Mouse (Mus musculus) forebrain, postnatal 0 days (tissue): ENCODE data around the gene Ncam2. TPM values are rescaled to one million over a fixed set of nuclear protein-coding genes. Genes with fewer than 3 reads are reported as not detected.
A peak's percentile ranks its signal among the peaks of the same experiment; 100 is the strongest.

Experiments used
- ATAC-seq: fragments of 200-750 bp; cut with Nextera tagmentation; 2 replicates; pipeline ENCODE4 v1.8.0; 2017; ENCODE audit warnings: mild to moderate bottlenecking, moderate library complexity
- DNase-seq: peaks from one replicate; pipeline ENCODE4 v3.0.0-alpha.2; 2015
- H3K27ac ChIP-seq: fragments of 300-500 bp; sonication (generic); 2 replicates; pipeline ENCODE4 v1.5.1; 2014; ENCODE audit warnings: low read depth, mild to moderate bottlenecking, antibody characterized with exemption, low read length, moderate library complexity, mixed read lengths
- H3K27me3 ChIP-seq: fragments of 300-500 bp; sonication (generic); 2 replicates; pipeline ENCODE4 v1.6.1; 2014; ENCODE audit warnings: mild to moderate bottlenecking, low read length, mixed read lengths; ENCODE audit not compliant: insufficient read depth
- H3K36me3 ChIP-seq: fragments of 300-500 bp; sonication (generic); 2 replicates; pipeline ENCODE4 v1.6.1; 2014; ENCODE audit warnings: mild to moderate bottlenecking, moderate library complexity; ENCODE audit not compliant: insufficient read depth
- H3K4me1 ChIP-seq: fragments of 300-500 bp; sonication (generic); 2 replicates; pipeline ENCODE4 v1.6.1; 2014; ENCODE audit warnings: antibody characterized with exemption; ENCODE audit not compliant: insufficient read depth
- H3K4me2 ChIP-seq: fragments of 300-500 bp; sonication (generic); 2 replicates; pipeline ENCODE4 v1.6.1; 2014; ENCODE audit warnings: low read depth, mild to moderate bottlenecking, moderate library complexity
- H3K4me3 ChIP-seq: fragments of 300-500 bp; sonication (generic); 2 replicates; pipeline ENCODE4 v1.5.1; 2014; ENCODE audit warnings: low read depth, low read length, mixed read lengths
- H3K9ac ChIP-seq: fragments of 300-500 bp; sonication (generic); 2 replicates; pipeline ENCODE4 v1.6.1; 2014; ENCODE audit warnings: mild to moderate bottlenecking
- H3K9me3 ChIP-seq: fragments of 300-500 bp; sonication (generic); 2 replicates; pipeline ENCODE4 v1.6.1; 2016; ENCODE audit warnings: low read length
- CTCF ChIP-seq: sonication (generic); IDR thresholded peaks from 2 replicates; pipeline ENCODE4 v1.5.1; 2016; ENCODE audit warnings: antibody characterized with exemption, control low read depth, low read depth
- WGBS: fragments of 180-500 bp; shearing (Covaris S2); extraction: QIAGEN DNeasy Blood & Tissue Kit; methylation state at CpG from one replicate; pipeline ENCODE4 v1.1.7; 2014; 5-methylcytosine and 5-hydroxymethylcytosine counted together
- polyA plus RNA-seq: library from polyadenylated mRNA; unstranded; fragments of >200 nt; fragmentation: Nextera tagmentation; extraction: Ambion mirVana; gene quantifications from 2 replicates; pipeline ENCODE4 v1.2.1, GENCODE M21; 2015
- total RNA-seq: library from RNA; depleted of rRNA; stranded (reverse); fragments of >200 nt; gene quantifications from 2 replicates; pipeline ENCODE4 v1.2.3, GENCODE M21; 2014

Ncam2 gene
- total and polyA plus RNA-seq, 2 experiments from 2014 or later: 12.2 to 54.6 TPM

DNA sequence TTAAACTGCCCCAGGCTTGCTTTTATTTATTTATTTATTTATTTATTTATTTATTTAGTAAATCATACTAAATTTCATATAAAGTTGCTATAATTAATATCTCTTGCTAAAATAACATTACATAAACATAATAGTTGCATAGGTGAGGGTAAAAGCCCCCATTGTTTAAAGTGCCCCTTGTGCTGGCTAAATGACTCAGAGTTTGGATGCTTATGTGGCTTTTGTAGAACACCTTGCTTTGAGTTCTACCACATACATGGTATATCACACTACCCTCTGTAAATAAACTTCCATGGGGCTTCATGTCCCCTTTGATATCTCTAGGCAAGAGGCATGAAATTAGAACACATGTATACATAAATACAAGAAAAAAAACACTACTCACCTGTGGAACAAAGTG lies 23.8 kb downstream of the Ncam2 start:
- DNase-seq: no peak
- ATAC-seq: no peak
- no peak for TF ChIP-seq CTCF
- no peak overlapping the region for H3K4me3 ChIP-seq
- H3K4me2 ChIP-seq: no peak overlapping the region
- no peaks in the 10 kb centered on the region for H3K9me3 ChIP-seq
- no peak overlapping the region for H3K9ac ChIP-seq
- no peaks in the 10 kb centered on the region for H3K4me1 ChIP-seq
- H3K27me3 ChIP-seq: no peaks in the 10 kb centered on the region
- no peak overlapping the region for H3K27ac ChIP-seq
- no peaks in the 10 kb centered on the region for H3K36me3 ChIP-seq

DNA sequence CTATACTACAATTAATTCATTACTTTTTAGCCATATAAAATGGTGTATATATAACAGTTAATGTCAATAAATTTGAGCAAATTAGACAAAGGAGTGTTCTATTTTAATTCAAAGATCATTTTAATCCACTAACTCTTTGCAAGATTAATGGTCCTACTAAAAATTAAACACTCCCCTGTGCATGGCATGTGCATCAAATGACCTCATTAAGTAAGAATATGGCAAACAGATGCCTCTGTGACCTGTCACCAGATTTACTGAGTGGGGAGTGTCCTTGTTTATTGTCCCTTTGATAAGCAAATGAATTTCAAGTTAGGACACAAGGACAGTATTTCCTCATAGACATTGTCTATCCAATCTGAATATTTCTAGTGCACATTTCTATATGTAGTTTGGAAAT lies 54.4 kb downstream of the Ncam2 start:
- H3K36me3 ChIP-seq: no peaks in the 10 kb centered on the region
- H3K4me1 ChIP-seq: no peaks in the 10 kb centered on the region
- H3K4me2 ChIP-seq: no peak overlapping the region
- no peak for TF ChIP-seq CTCF
- no peak overlapping the region for H3K4me3 ChIP-seq
- H3K27ac ChIP-seq: no peak overlapping the region
- H3K9me3 ChIP-seq: no peaks in the 10 kb centered on the region
- ATAC-seq (no peak), DNase-seq (no peak)
- H3K9ac ChIP-seq: no peak overlapping the region
- no peaks in the 10 kb centered on the region for H3K27me3 ChIP-seq

DNA sequence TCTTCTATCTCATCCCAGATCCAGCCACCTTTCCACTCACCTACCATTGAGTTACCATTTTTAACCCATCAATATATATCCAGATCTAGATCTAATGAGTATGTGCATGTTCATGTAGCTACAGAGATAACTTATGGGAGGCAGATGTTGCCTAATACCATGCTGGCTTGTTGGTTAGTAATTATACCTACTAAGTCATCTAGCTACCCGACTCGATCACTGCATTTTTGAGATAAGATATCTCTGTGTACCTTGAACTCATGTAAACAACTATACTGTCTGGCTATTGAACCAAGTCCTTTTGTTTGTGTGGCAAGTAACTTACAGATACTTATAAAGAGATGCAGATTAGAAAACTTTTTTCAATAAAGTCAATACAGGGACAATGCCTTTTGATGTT lies 59.9 kb downstream of the Ncam2 start:
- DNase-seq (no peak), ATAC-seq (no peak)
- Histone ChIP-seq H3K4me3 (no peak overlapping the region), H3K9ac (no peak overlapping the region), H3K27me3 (no peaks in the 10 kb centered on the region), H3K4me2 (no peak overlapping the region), H3K9me3 (no peaks in the 10 kb centered on the region), H3K36me3 (no peaks in the 10 kb centered on the region), H3K27ac (no peak overlapping the region), H3K4me1 (no peaks in the 10 kb centered on the region)
- TF ChIP-seq CTCF: no peak
- 98% methylated on average over 2 of the region's 2 CpGs for WGBS

DNA sequence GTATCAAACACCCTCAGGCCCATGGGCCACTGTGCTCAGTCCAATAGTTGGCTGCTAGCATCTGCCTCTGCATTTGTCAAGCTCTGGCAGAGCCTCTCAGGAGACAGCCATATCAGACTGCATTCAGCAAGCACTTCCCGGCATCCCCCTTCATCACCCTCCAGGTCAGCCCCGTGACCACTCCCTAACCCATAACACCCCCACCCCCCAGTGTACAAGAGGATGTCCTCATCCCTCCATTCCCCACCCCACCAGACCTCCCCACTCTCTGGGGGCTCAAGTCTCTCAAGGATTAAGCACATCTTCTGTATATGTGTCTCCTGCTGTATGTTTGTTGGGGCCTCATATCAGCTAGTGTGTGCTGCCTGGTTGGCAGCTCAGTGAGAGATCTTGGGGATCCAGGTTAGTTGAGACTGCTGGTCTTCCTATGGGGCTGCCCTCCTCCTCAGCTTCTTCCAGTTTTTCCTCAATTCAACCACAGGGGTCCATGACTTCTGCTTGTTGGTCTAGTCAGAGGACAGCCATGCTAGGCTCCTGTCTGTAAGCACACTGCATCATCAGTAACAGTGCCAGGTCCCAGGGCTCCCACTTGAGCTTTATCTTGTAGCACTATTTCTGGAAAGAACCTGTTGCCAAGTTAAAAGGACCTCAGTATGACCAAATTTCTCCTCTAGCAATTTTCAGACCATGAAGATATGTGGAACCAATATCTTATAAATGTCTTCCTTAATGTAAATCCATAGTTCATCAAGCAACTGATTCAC lies 73.3 kb downstream of the Ncam2 start:
- Histone ChIP-seq H3K4me1 (no peaks in the 10 kb centered on the region), H3K9ac (no peak overlapping the region), H3K9me3 (no peaks in the 10 kb centered on the region), H3K27ac (no peak overlapping the region), H3K27me3 (no peaks in the 10 kb centered on the region), H3K36me3 (no peaks in the 10 kb centered on the region), H3K4me2 (no peak overlapping the region), H3K4me3 (no peak overlapping the region)
- DNase-seq: no peak
- WGBS: 72% methylated on average over 2 of the region's 2 CpGs
- no peak for ATAC-seq
- TF ChIP-seq CTCF: no peak

DNA sequence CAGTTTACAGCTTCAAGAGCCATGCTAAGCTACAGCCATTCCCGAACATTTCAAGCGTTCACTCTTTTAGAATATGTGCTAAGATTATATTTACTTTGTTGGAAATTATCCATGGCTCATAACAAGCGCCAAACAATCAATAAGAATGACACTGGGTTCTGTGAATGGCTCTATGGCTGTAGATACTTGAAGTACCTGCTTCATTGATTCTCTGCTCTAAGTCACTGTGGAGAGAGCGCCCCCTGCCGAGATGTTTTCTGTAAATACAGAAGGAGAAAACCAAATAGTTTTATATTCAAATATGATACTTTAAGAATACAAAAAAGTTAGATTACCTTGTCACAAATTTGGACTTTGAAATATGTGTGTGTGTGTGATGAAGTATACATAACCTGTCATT lies 83.7 kb downstream of the Ncam2 start:
- Histone ChIP-seq H3K36me3 (no peaks in the 10 kb centered on the region), H3K9ac (no peak overlapping the region), H3K9me3 (no peaks in the 10 kb centered on the region), H3K4me2 (no peak overlapping the region), H3K27me3 (no peaks in the 10 kb centered on the region), H3K4me1 (no peaks in the 10 kb centered on the region), H3K27ac (no peak overlapping the region), H3K4me3 (no peak overlapping the region)
- ATAC-seq (no peak), DNase-seq (peak; percentile 56)
- WGBS: 26% methylated on average over 5 of the region's 5 CpGs
- peak; percentile 47 for TF ChIP-seq CTCF

DNA sequence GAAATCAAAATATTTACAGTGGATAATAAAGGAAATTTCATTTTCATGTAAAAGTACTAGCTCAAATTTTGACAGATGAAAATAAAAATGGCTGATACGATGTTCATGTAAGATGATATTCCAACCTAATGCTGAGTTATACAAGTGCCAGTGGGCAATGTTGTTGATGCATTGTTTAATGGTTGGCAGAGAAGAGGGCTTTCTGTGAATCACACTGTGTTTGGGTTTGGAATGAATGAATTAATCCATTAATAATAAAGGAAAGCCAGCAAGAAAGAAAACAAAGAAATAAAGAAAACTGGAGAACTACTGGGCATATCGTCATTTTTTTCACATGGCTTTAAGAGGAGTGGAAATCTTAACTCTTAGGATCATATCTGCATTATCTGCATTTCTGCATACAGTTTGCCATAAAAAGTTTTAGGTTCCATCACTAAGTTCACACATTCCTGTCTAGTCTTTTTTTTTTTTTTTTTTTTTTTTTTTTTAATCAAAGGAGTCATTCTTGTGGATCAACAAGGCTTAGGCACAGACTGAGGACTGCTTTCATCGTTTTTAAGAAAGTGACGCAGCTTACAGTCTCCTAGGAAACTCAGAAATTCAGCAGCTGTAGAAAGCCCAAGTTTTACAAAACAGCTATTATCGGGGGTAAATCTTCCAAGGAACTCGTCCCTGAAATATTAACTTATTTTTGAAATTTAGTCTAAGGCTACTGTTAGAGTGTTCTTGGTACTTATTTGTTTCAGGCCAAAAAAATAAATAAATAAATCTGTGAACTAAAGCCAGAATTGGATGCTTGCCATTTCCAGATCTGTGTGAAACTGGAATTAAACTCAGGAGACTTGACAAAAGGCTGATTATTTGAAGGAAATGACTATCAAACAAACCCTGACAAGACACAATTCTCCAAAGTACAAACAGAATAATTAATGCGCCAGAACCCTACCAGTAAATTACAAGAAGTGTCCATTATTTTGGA lies 84.7 kb downstream of the Ncam2 start:
- no peak overlapping the region for H3K9ac ChIP-seq
- DNase-seq: peak; percentile 31
- WGBS: 9% methylated on average over 7 of the region's 7 CpGs
- no peaks in the 10 kb centered on the region for H3K4me1 ChIP-seq
- no peak overlapping the region for H3K27ac ChIP-seq
- no peak for TF ChIP-seq CTCF
- H3K27me3 ChIP-seq: no peaks in the 10 kb centered on the region
- ATAC-seq: peak; percentile 74
- no peak overlapping the region for H3K4me3 ChIP-seq
- H3K4me2 ChIP-seq: no peak overlapping the region
- no peaks in the 10 kb centered on the region for H3K9me3 ChIP-seq
- no peaks in the 10 kb centered on the region for H3K36me3 ChIP-seq

DNA sequence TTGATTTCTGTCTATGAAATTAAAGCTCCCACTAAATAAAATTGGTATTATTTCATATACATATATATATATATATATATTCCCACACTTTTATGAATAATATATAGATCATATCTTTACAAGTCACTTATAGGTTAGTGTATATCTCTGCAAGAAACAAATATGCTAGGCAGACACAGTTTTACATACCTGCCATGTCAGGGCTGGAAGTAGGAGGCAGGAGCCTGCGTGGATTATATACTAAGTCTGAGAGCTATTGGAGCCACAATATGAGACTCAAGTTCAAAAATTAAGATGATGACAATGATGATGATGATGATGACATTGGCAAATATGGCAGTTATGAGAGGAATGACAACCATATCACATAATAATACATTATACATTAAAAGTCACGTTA lies 85.4 kb downstream of the Ncam2 start:
- 62% methylated on average over 2 of the region's 2 CpGs for WGBS
- no peaks in the 10 kb centered on the region for H3K36me3 ChIP-seq
- no peaks in the 10 kb centered on the region for H3K9me3 ChIP-seq
- no peak for TF ChIP-seq CTCF
- ATAC-seq (no peak), DNase-seq (no peak)
- no peak overlapping the region for H3K9ac ChIP-seq
- no peak overlapping the region for H3K4me3 ChIP-seq
- no peaks in the 10 kb centered on the region for H3K4me1 ChIP-seq
- no peaks in the 10 kb centered on the region for H3K27me3 ChIP-seq
- H3K27ac ChIP-seq: no peak overlapping the region
- H3K4me2 ChIP-seq: no peak overlapping the region
